Mouse (Mus musculus) heart, embryonic 13.5 days (tissue): ENCODE measurements at regions not wholly inside any gene's neighbourhood (a gene's known extent, or its start where the extent isn't known, plus 50 kb on each side); places are given as distances from the start of the nearest gene placed in this dataset.
A peak's percentile ranks its signal among the peaks of the same experiment; 100 is the strongest.

Experiments used
- ATAC-seq: fragments of 200-750 bp; cut with Nextera tagmentation; 2 replicates; pipeline ENCODE4 v1.8.0; 2017; ENCODE audit warnings: moderate TSS enrichment; ENCODE audit not compliant: insufficient number of reproducible peaks, low FRiP score, low TSS enrichment; ENCODE audit errors: extremely low read depth
- H3K27ac ChIP-seq: fragments of 300-500 bp; sonication (generic); replicated peaks from 2 replicates; pipeline ENCODE4 v1.5.1; 2015; ENCODE audit warnings: moderate library complexity, mild to moderate bottlenecking, inconsistent platforms
- H3K27me3 ChIP-seq: fragments of 300-500 bp; sonication (generic); replicated peaks from 2 replicates; pipeline ENCODE4 v1.6.1; 2015; ENCODE audit warnings: mild to moderate bottlenecking, inconsistent platforms
- H3K36me3 ChIP-seq: fragments of 300-500 bp; sonication (generic); 2 replicates; pipeline ENCODE4 v1.6.1; 2015; ENCODE audit warnings: mild to moderate bottlenecking, inconsistent platforms
- H3K4me1 ChIP-seq: fragments of 300-500 bp; sonication (generic); 2 replicates; pipeline ENCODE4 v1.6.1; 2015; ENCODE audit warnings: inconsistent platforms
- H3K4me2 ChIP-seq: fragments of 300-500 bp; sonication (generic); 2 replicates; pipeline ENCODE4 v1.6.1; 2015; ENCODE audit warnings: inconsistent platforms, mild to moderate bottlenecking, moderate library complexity
- H3K4me3 ChIP-seq: fragments of 300-500 bp; sonication (generic); 2 replicates; pipeline ENCODE4 v1.5.1; 2015; ENCODE audit warnings: moderate library complexity, mild to moderate bottlenecking, inconsistent platforms
- H3K9ac ChIP-seq: fragments of 300-500 bp; sonication (generic); 2 replicates; pipeline ENCODE4 v1.6.1; 2015; ENCODE audit warnings: inconsistent platforms, mild to moderate bottlenecking, moderate library complexity
- H3K9me3 ChIP-seq: fragments of 300-500 bp; sonication (generic); 2 replicates; pipeline ENCODE4 v1.6.1; 2016; ENCODE audit warnings: inconsistent platforms
- WGBS: fragments of 180-500 bp; shearing (Covaris S2); methylation state at CpG from one replicate; pipeline ENCODE4 v1.1.7; 2015; ENCODE audit warnings: mixed read lengths; 5-methylcytosine and 5-hydroxymethylcytosine counted together

GRCm38 (mm10) chr12:25579407-25579806, 482.5 kb upstream of the Id2 start:
- no peak for ATAC-seq
- Histone ChIP-seq H3K27ac (no peak overlapping the region), H3K9ac (no peak overlapping the region), H3K9me3 (no peaks in the 10 kb centered on the region), H3K4me3 (no peak overlapping the region), H3K4me1 (peaks cover 5% of the 10 kb centered on the region; the same call in 1 of the 2 replicates), H3K27me3 (no peaks in the 10 kb centered on the region), H3K4me2 (no peak overlapping the region), H3K36me3 (no peaks in the 10 kb centered on the region)
- WGBS: 69% methylated on average over 8 of the region's 8 CpGs

- Histone ChIP-seq H3K4me3 (no peak overlapping the region), H3K4me2 (no peak overlapping the region), H3K9me3 (no peaks in the 10 kb centered on the region), H3K4me1 (no peaks in the 10 kb centered on the region), H3K9ac (no peak overlapping the region), H3K36me3 (no peaks in the 10 kb centered on the region), H3K27me3 (no peaks in the 10 kb centered on the region), H3K27ac (no peak overlapping the region)
- 68% methylated on average over 2 of the region's 2 CpGs for WGBS
- no peak for ATAC-seq
These were observed 468.2 kb upstream of the Id2 start for GRCm38 (mm10) chr12:25565131-25565530.

- ATAC-seq: no peak
- H3K36me3 ChIP-seq: no peaks in the 10 kb centered on the region
- no peak overlapping the region for H3K27ac ChIP-seq
These were observed 462.7 kb upstream of the Id2 start for GRCm38 (mm10) chr12:25559601-25560000.

GRCm38 (mm10) chr12:25553656-25554055, 456.7 kb upstream of the Id2 start:
- no peaks in the 10 kb centered on the region for H3K36me3 ChIP-seq
- H3K9me3 ChIP-seq: no peaks in the 10 kb centered on the region
- no peak overlapping the region for H3K9ac ChIP-seq
- no peak overlapping the region for H3K4me2 ChIP-seq
- H3K27ac ChIP-seq: no peak overlapping the region
- H3K4me3 ChIP-seq: no peak overlapping the region
- ATAC-seq: no peak
- no peaks in the 10 kb centered on the region for H3K4me1 ChIP-seq
- H3K27me3 ChIP-seq: no peaks in the 10 kb centered on the region
- WGBS: 76% methylated on average over 1 of the region's 1 CpGs

More at GRCm38 (mm10) chr12:25559601-25560000, 462.7 kb upstream of the Id2 start:
- no peak overlapping the region for H3K4me2 ChIP-seq
- H3K9ac ChIP-seq: no peak overlapping the region
- no peaks in the 10 kb centered on the region for H3K9me3 ChIP-seq
- no peak overlapping the region for H3K4me3 ChIP-seq
- H3K27me3 ChIP-seq: no peaks in the 10 kb centered on the region
- no peaks in the 10 kb centered on the region for H3K4me1 ChIP-seq

- no peak for ATAC-seq
- 68% methylated on average over 3 of the region's 3 CpGs for WGBS
- no peak overlapping the region for H3K4me2 ChIP-seq
These were observed 452.8 kb upstream of the Id2 start for GRCm38 (mm10) chr12:25549735-25550134.

GRCm38 (mm10) chr12:25544253-25544652, 447.3 kb upstream of the Id2 start:
- Histone ChIP-seq H3K27me3 (no peaks in the 10 kb centered on the region), H3K27ac (no peak overlapping the region), H3K4me2 (no peak overlapping the region), H3K9ac (no peak overlapping the region), H3K4me3 (no peak overlapping the region), H3K4me1 (no peaks in the 10 kb centered on the region), H3K9me3 (no peaks in the 10 kb centered on the region), H3K36me3 (no peaks in the 10 kb centered on the region)
- no peak for ATAC-seq
- 77% methylated on average over 6 of the region's 6 CpGs for WGBS

More at GRCm38 (mm10) chr12:25549735-25550134, 452.8 kb upstream of the Id2 start:
- Histone ChIP-seq H3K27me3 (no peaks in the 10 kb centered on the region), H3K4me1 (no peaks in the 10 kb centered on the region), H3K9me3 (no peaks in the 10 kb centered on the region), H3K9ac (no peak overlapping the region), H3K36me3 (no peaks in the 10 kb centered on the region), H3K27ac (no peak overlapping the region), H3K4me3 (no peak overlapping the region)

GRCm38 (mm10) chr12:25534620-25534950, 437.6 kb upstream of the Id2 start:
- no peak overlapping the region for H3K4me3 ChIP-seq
- no peaks in the 10 kb centered on the region for H3K27me3 ChIP-seq
- WGBS: 62% methylated on average over 5 of the region's 5 CpGs
- H3K9ac ChIP-seq: no peak overlapping the region
- H3K4me1 ChIP-seq: peaks cover 39% of the 10 kb centered on the region
- H3K36me3 ChIP-seq: no peaks in the 10 kb centered on the region
- H3K27ac ChIP-seq: peak overlapping the region; percentile 64
- H3K4me2 ChIP-seq: no peak overlapping the region
- no peaks in the 10 kb centered on the region for H3K9me3 ChIP-seq
- ATAC-seq: no peak

- no peak overlapping the region for H3K4me2 ChIP-seq
- H3K4me1 ChIP-seq: peaks cover 39% of the 10 kb centered on the region
- H3K4me3 ChIP-seq: no peak overlapping the region
- ATAC-seq: no peak
- H3K9ac ChIP-seq: no peak overlapping the region
- peak overlapping the region; percentile 64 for H3K27ac ChIP-seq
- WGBS: 43% methylated on average over 10 of the region's 10 CpGs
- H3K9me3 ChIP-seq: no peaks in the 10 kb centered on the region
- H3K36me3 ChIP-seq: no peaks in the 10 kb centered on the region
- H3K27me3 ChIP-seq: no peaks in the 10 kb centered on the region
These were observed 437.0 kb upstream of the Id2 start for GRCm38 (mm10) chr12:25533709-25534619.

- no peak for ATAC-seq
- Histone ChIP-seq H3K4me2 (no peak overlapping the region), H3K27ac (no peak overlapping the region), H3K36me3 (no peaks in the 10 kb centered on the region), H3K27me3 (no peaks in the 10 kb centered on the region), H3K4me3 (no peak overlapping the region), H3K4me1 (peaks cover 36% of the 10 kb centered on the region), H3K9me3 (no peaks in the 10 kb centered on the region), H3K9ac (no peak overlapping the region)
- 69% methylated on average over 3 of the region's 3 CpGs for WGBS
These were observed 433.5 kb upstream of the Id2 start for GRCm38 (mm10) chr12:25530483-25530882.

GRCm38 (mm10) chr12:25529537-25529936, 432.6 kb upstream of the Id2 start:
- ATAC-seq: no peak
- Histone ChIP-seq H3K36me3 (no peaks in the 10 kb centered on the region), H3K4me3 (no peak overlapping the region), H3K4me2 (no peak overlapping the region), H3K27me3 (no peaks in the 10 kb centered on the region), H3K4me1 (peaks cover 27% of the 10 kb centered on the region), H3K9ac (no peak overlapping the region), H3K9me3 (no peaks in the 10 kb centered on the region), H3K27ac (no peak overlapping the region)
- WGBS: 76% methylated on average over 3 of the region's 3 CpGs

- Histone ChIP-seq H3K27me3 (no peaks in the 10 kb centered on the region), H3K27ac (no peak overlapping the region), H3K4me3 (no peak overlapping the region), H3K9ac (no peak overlapping the region), H3K4me1 (peaks cover 14% of the 10 kb centered on the region), H3K36me3 (no peaks in the 10 kb centered on the region), H3K4me2 (no peak overlapping the region), H3K9me3 (no peaks in the 10 kb centered on the region)
- ATAC-seq: no peak
- WGBS: 82% methylated on average over 11 of the region's 11 CpGs
These were observed 429.7 kb upstream of the Id2 start for GRCm38 (mm10) chr12:25526639-25527038.

GRCm38 (mm10) chr12:25516738-25517137, 419.8 kb upstream of the Id2 start:
- Histone ChIP-seq H3K27me3 (no peaks in the 10 kb centered on the region), H3K4me1 (no peaks in the 10 kb centered on the region), H3K4me3 (no peak overlapping the region), H3K36me3 (no peaks in the 10 kb centered on the region), H3K9ac (no peak overlapping the region), H3K9me3 (no peaks in the 10 kb centered on the region), H3K4me2 (no peak overlapping the region), H3K27ac (no peak overlapping the region)
- 73% methylated on average over 2 of the region's 2 CpGs for WGBS
- no peak for ATAC-seq
